Mouse (Mus musculus) cortical plate, adult 2 months (tissue): ENCODE data around the gene Gm8439.

Experiments used
- CTCF ChIP-seq: fragments of 200-500 bp; IDR thresholded peaks from 2 replicates; pipeline ENCODE4 v1.5.1; 2011; ENCODE audit warnings: mild to moderate bottlenecking, control low read depth, low read length; ENCODE audit not compliant: insufficient read depth; ENCODE audit errors: extremely low read depth
- POLR2A ChIP-seq: fragments of 200-500 bp; IDR thresholded peaks from 2 replicates; pipeline ENCODE4 v1.6.1; 2011; ENCODE audit warnings: mild to moderate bottlenecking, low read length, control low read depth; ENCODE audit not compliant: insufficient read depth; ENCODE audit errors: extremely low read depth

DNA sequence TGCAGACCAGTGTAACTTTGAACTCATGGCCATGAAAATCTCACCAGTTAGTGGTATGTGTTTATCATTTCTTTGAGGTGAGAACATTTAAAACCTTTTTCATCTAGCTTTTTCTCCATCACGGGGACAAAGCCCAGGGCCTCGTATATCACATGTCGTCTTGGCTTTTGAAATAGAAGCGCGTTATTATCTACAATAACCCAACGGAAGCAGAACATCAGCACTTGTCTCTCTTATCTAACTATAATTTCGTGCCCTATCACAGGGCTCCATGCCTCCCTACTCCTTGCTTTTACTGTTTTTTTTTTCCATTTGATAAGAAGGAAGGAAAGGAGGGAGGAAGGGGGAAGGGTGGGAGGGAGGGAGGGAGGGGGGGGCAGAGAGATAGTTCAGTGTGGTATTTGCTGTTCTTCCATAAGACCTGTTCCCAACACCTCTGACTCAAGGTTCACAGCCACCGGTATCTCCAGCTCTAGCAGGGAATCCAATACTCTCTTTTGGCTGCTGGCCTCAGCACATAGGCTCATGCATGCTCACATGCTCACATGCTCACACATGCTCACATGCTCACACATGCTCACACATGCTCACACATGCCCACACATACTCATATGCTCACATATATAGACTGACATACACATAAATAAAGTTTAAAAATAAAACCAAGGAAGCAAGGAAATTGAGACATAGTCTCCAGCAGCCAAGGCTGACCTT lies 41.8 kb downstream of the Gm8439 start:
- TF ChIP-seq CTCF: no peak
- TF ChIP-seq POLR2A: no peak
